Mouse (Mus musculus): ENCODE results near the gene Trim72. TPM values are rescaled to one million over a fixed set of nuclear protein-coding genes. Genes with fewer than 3 reads are reported as not detected.

Trim72 gene
- total and polyA plus RNA-seq, 2 experiments from 2014 or later = 0.43 TPM; not detected in 1

DNA sequence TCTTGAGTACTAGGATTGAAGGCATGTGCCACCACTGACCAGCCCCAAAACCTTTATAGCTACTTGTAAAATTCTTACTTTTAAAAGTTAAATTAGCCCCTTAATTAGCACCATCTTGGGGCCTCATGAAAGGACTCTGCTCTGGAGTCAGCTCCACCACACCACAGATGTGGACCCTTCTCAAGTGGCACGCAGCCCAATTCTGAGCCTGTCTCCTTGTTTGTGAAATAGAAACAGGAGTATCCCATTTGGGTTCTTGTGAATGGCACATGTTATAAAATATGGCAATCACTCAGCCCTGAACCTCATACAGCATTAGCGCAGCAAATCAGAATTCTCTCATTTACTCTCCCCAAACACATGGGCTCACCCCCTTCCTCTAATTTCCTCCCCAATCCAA is 24.9 kb upstream of the Trim72 start:
- 92% methylated on average over 2 of the region's 2 CpGs for WGBS
- no peak overlapping the region for H3K9ac ChIP-seq
- no peak overlapping the region for H3K4me2 ChIP-seq (ENCODE audit: low read depth)
- ATAC-seq (no peak), DNase-seq (no peak)
- TF ChIP-seq CTCF (IDR thresholded peaks at IDR 0.05; ENCODE audit: low read depth) = no peak
- peaks cover 86% of the 10 kb centered on the region for H3K36me3 ChIP-seq (ENCODE audit: insufficient read depth)
- no peaks in the 10 kb centered on the region for H3K9me3 ChIP-seq (ENCODE audit: low read length)
- H3K27me3 ChIP-seq (ENCODE audit: insufficient read depth, low read length) = no peaks in the 10 kb centered on the region
- no peak overlapping the region for H3K27ac ChIP-seq (ENCODE audit: low read depth, low read length)
- no peaks in the 10 kb centered on the region for H3K4me1 ChIP-seq (ENCODE audit: insufficient read depth)
- H3K4me3 ChIP-seq (ENCODE audit: low read depth, low read length) = no peak overlapping the region

DNA sequence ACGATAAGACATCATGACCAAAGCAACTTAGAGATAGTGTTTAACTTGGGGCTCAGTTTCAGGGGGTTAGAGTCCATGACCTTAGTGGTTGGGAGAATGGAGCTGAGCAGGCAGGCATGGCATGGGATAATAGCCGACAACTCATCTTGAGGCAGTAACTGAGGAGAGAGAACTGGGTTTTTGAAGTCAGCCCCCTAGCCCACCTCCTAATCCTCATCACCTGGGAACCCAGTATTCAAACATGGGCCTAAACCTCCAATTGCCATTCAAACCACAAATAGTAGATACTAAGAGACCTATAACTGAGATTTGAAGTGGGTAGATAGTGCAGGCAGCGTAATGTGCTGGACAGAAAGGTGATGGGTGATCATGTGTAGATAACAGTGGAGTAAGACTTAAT is 23.1 kb upstream of the Trim72 start:
- WGBS = 87% methylated on average over 3 of the region's 3 CpGs
- no peaks in the 10 kb centered on the region for H3K9me3 ChIP-seq (ENCODE audit: low read length)
- no peak for TF ChIP-seq CTCF (IDR thresholded peaks at IDR 0.05; ENCODE audit: low read depth)
- no peak overlapping the region for H3K4me2 ChIP-seq (ENCODE audit: low read depth)
- H3K4me1 ChIP-seq (ENCODE audit: insufficient read depth) = no peaks in the 10 kb centered on the region
- no peak overlapping the region for H3K4me3 ChIP-seq (ENCODE audit: low read depth, low read length)
- DNase-seq = no peak
- no peak overlapping the region for H3K27ac ChIP-seq (ENCODE audit: low read depth, low read length)
- no peak overlapping the region for H3K9ac ChIP-seq
- peaks cover 79% of the 10 kb centered on the region for H3K36me3 ChIP-seq (ENCODE audit: insufficient read depth)
- ATAC-seq = no peak
- H3K27me3 ChIP-seq (ENCODE audit: insufficient read depth, low read length) = no peaks in the 10 kb centered on the region

DNA sequence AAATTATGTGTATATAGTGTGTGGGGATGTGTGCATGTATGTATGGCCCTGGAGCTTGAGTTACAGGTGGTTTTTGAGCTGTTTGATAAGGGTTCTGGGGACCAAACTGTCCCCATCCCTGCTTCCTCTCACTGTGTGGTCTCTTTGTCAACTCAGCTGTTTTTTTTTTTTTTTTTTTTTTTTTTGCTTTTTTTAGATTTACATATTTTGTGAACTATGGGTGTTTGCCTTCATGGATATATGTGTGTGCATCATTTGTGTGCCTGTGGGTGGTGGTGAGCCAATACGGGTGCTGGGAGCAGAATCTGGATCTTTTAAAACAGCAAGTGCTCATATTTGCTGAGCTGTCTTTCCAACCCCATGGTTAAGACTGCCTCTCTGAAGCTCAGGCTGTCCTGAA is 14.8 kb upstream of the Trim72 start:
- DNase-seq = no peak
- no peaks in the 10 kb centered on the region for H3K9me3 ChIP-seq (ENCODE audit: low read length)
- no peak for TF ChIP-seq CTCF (IDR thresholded peaks at IDR 0.05; ENCODE audit: low read depth)
- no peak overlapping the region for H3K9ac ChIP-seq
- no peak overlapping the region for H3K4me2 ChIP-seq (ENCODE audit: low read depth)
- peaks cover 5% of the 10 kb centered on the region; the same call in 1 of the 2 replicates for H3K4me1 ChIP-seq (ENCODE audit: insufficient read depth)
- ATAC-seq = no peak
- H3K27me3 ChIP-seq (ENCODE audit: insufficient read depth, low read length) = no peaks in the 10 kb centered on the region
- peaks cover 48% of the 10 kb centered on the region for H3K36me3 ChIP-seq (ENCODE audit: insufficient read depth)
- no peak overlapping the region for H3K4me3 ChIP-seq (ENCODE audit: low read depth, low read length)
- 87% methylated on average over 1 of the region's 1 CpGs for WGBS
- H3K27ac ChIP-seq (ENCODE audit: low read depth, low read length) = no peak overlapping the region

DNA sequence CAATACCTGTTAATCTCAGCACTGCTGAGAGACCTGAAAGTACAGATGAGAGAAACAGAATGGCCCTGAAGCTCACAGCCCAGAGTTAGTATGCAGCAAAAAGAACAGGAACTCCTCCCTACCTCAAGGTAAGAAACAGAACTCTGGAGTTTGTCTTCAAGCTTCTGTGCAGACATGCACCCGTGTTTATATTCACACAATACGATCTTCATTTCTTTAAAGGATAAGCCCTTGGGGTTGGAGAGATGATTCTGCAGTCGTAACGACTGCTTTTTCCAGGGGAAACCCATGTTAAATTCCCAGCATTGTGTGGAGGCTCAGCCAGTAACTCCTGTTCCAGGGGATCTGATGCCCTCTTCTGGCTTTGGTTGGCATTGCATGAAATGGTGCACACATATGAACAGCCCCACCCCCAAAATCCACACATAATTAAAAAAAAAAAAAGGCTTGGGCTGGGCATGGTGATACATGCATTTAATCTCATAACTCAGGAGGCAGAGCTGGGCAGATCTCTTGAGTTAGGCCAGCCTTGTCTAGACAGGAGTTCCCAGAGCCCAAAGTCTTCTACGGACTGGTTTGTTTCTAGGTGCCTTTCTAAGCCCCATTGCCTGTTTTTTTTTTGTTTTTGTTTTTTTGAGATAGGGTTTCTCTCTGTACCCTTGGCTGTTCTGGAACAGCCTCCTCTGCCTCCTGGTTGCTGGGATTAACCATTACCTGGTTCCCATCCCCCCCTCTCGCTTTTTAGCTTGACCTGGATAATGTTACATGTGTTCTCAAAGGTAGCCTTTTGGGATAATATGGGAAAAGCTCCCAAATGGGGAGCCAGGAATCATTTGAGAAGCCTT is 11.9 kb upstream of the Trim72 start:
- no peak overlapping the region for H3K4me3 ChIP-seq (ENCODE audit: low read depth, low read length)
- H3K9ac ChIP-seq = no peak overlapping the region
- peaks cover 26% of the 10 kb centered on the region for H3K36me3 ChIP-seq (ENCODE audit: insufficient read depth)
- H3K9me3 ChIP-seq (ENCODE audit: low read length) = no peaks in the 10 kb centered on the region
- H3K27ac ChIP-seq (ENCODE audit: low read depth, low read length) = peak overlapping the region; percentile 2; the same call in 1 of the 2 replicates
- 50% methylated on average over 6 of the region's 6 CpGs for WGBS
- peaks cover 5% of the 10 kb centered on the region; the same call in 1 of the 2 replicates for H3K4me1 ChIP-seq (ENCODE audit: insufficient read depth)
- ATAC-seq (peak; percentile 81), DNase-seq (peak; percentile 81)
- H3K4me2 ChIP-seq (ENCODE audit: low read depth) = no peak overlapping the region
- peak; percentile 68 for TF ChIP-seq CTCF (IDR thresholded peaks at IDR 0.05; ENCODE audit: low read depth)
- no peaks in the 10 kb centered on the region for H3K27me3 ChIP-seq (ENCODE audit: insufficient read depth, low read length)

DNA sequence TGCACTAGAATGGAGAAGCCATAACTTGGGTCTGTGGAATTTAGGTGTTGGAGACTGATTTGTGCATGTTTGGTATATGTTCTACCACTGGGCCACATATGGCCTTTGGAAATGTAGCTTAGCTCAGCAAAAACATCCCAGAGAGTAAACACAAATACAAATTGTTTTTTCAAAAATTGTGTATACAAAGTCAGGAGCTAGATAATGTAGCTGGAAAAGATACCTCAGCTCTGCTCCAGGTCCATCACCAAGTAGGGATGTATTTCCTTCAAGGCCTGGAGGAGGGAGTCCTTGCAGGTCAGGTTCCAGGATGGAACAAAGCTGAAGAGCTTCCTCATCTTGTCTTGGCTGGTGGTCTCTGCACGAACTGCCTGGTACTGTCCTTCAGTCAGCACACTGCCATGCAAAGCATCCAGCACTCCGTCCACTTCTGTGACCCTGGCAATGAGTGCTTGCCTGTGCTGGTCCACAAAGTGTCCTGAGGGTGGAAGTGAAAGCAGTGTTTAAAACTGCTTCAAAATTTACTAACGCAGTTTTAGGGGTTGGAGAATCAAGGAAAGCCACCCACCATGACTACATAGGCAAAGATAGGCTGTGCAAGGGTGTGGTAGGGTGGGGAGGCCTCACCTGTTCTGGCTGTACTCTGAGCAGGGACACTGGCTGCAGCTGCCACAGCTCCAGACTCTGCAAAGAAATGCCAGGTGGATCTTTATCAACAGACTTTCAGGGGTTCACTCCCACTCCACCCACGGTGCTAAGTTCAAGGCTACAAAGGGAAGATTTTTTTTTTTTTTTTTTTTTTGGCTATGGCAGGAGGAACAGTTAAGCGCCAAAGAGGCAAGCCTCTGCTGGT is 11.0 kb upstream of the Trim72 start:
- no peaks in the 10 kb centered on the region for H3K27me3 ChIP-seq (ENCODE audit: insufficient read depth, low read length)
- H3K4me1 ChIP-seq (ENCODE audit: insufficient read depth) = peaks cover 5% of the 10 kb centered on the region; the same call in 1 of the 2 replicates
- WGBS = 50% methylated on average over 5 of the region's 5 CpGs
- no peak for TF ChIP-seq CTCF (IDR thresholded peaks at IDR 0.05; ENCODE audit: low read depth)
- no peak overlapping the region for H3K27ac ChIP-seq (ENCODE audit: low read depth, low read length)
- ATAC-seq (no peak; the same call in 1 of the 2 replicates), DNase-seq (no peak)
- H3K9ac ChIP-seq = no peak overlapping the region
- no peak overlapping the region for H3K4me3 ChIP-seq (ENCODE audit: low read depth, low read length)
- H3K36me3 ChIP-seq (ENCODE audit: insufficient read depth) = peaks cover 21% of the 10 kb centered on the region
- peak overlapping the region; percentile 35; the same call in 1 of the 2 replicates for H3K4me2 ChIP-seq (ENCODE audit: low read depth)
- H3K9me3 ChIP-seq (ENCODE audit: low read length) = no peaks in the 10 kb centered on the region

DNA sequence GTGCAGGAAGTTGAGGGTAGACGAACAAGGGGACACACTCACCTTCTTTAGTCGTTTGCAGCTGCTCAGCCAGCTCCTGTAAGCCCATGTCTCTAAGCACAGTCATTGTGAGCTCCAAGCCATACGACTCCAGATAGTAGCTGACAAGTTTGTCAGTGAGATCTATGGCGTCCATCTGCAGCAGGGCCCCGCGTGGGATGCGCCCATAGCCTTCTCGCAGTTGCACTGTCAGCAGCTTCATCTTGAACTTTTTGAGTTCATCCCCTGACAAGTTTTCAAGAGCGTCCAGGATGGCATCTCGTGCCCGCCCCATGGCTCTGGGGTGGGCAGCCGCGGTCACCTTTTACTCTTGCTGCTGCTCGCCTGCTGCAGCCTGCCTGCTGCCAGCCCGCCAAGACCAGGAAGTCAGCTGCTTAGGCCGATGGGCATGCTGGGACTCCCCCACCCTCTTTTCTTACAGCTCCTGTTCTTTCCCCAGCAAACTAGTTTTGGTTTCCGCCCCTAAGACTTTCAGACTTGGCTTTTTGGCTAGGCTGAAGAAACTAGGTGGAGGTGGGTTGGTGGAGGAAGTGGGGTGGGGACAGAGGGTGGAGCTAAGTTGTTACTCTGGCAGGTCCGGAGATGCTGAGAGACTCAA is 10.3 kb upstream of the Trim72 start, which contains the start of gene Pycard:
Pycard (minus strand) TSS at position 527 of the 637 bp plus-strand sequence.
- H3K4me3 ChIP-seq (ENCODE audit: low read depth, low read length) = no peak within 1 kb of the TSS
- H3K36me3 ChIP-seq (ENCODE audit: insufficient read depth) = peaks cover 14% of the 10 kb centered on the region
- no peaks in the 10 kb centered on the region for H3K9me3 ChIP-seq (ENCODE audit: low read length)
- ATAC-seq (peak; percentile 32; the same call in 1 of the 2 replicates), DNase-seq (no peak)
- TF ChIP-seq CTCF (IDR thresholded peaks at IDR 0.05; ENCODE audit: low read depth) = no peak
- 22% methylated on average over 18 of the region's 18 CpGs for WGBS
- H3K4me2 ChIP-seq (ENCODE audit: low read depth) = peak within 1 kb of the TSS; percentile 35
- H3K9ac ChIP-seq = no peak within 1 kb of the TSS
- peaks cover 5% of the 10 kb centered on the region; the same call in 1 of the 2 replicates for H3K4me1 ChIP-seq (ENCODE audit: insufficient read depth)
- no peak within 1 kb of the TSS for H3K27ac ChIP-seq (ENCODE audit: low read depth, low read length)
- H3K27me3 ChIP-seq (ENCODE audit: insufficient read depth, low read length) = no peaks in the 10 kb centered on the region
